Mouse (Mus musculus): Measurements from ENCODE around the gene Ift27. TPM values are rescaled to one million over a fixed set of nuclear protein-coding genes. Genes with fewer than 3 reads are reported as not detected.

The Ift27 gene
- polyA plus RNA-seq, 1 experiment: 56.7 TPM

GRCm38 (mm10) chr15:78188546-78188945, 14.6 kb upstream of the Ift27 start:
- DNase-seq (ENCODE audit: low read depth): no peak

DNA sequence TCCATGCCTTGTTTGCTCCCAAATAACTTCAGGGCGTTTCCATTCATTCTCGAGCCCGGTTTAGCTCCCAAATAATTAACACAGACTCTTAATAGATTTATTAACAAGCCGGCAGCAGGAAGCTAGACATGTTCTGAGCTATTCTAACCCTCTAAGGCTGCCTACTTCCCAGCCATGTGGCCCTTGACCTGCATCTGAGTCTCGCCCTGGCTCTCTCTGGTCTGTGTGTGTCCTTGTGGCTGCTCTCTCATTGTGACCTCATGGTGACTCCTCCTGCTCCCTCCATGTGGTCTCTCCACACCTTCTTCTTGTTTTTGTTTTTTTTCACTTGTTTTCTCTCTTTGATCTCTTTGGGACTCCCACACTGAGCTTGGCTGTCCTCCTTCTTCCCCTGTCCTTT, 13.0 kb upstream of the Ift27 start:
- no peak for DNase-seq (ENCODE audit: low read depth)

More at GRCm38 (mm10) chr15:78188546-78188945, 14.6 kb upstream of the Ift27 start:
- TF ChIP-seq CTCF (IDR thresholded peaks at IDR 0.05; ENCODE audit: borderline replicate concordance, extremely low read depth, insufficient read depth, insufficient read length) (no peak), POLR2A (IDR thresholded peaks at IDR 0.05; ENCODE audit: borderline replicate concordance, extremely low read depth, insufficient read depth, insufficient read length, poor library complexity, severe bottlenecking) (no peak)

DNA sequence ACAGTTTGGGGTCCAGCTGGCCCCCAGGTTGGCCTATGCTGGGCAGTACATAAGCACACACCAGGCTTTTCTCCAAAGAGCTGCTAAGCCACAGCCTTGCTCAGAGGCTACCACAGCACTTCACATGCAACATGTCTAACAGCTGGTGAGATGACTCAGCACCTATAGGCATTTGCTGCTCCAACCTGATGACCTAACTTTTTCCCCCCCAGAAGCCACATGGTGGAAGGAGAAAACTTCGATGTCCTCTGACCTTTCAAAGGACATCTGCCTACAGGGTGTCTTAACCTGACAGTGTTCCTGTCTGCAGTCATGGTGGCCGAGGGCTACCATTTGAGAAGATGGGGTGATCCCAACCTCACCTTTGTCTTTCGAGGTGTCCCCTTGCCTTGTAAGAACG, 11.7 kb upstream of the Ift27 start:
- TF ChIP-seq POLR2A (IDR thresholded peaks at IDR 0.05; ENCODE audit: borderline replicate concordance, extremely low read depth, insufficient read depth, insufficient read length, poor library complexity, severe bottlenecking) (no peak), CTCF (IDR thresholded peaks at IDR 0.05; ENCODE audit: borderline replicate concordance, extremely low read depth, insufficient read depth, insufficient read length) (no peak)

More for the DNA sequence above, 13.0 kb upstream of the Ift27 start:
- TF ChIP-seq CTCF (IDR thresholded peaks at IDR 0.05; ENCODE audit: borderline replicate concordance, extremely low read depth, insufficient read depth, insufficient read length) (no peak), POLR2A (IDR thresholded peaks at IDR 0.05; ENCODE audit: borderline replicate concordance, extremely low read depth, insufficient read depth, insufficient read length, poor library complexity, severe bottlenecking) (no peak)

GRCm38 (mm10) chr15:78184855-78185254, 10.9 kb upstream of the Ift27 start:
- TF ChIP-seq CTCF (IDR thresholded peaks at IDR 0.05; ENCODE audit: borderline replicate concordance, extremely low read depth, insufficient read depth, insufficient read length): peak; percentile 68
- TF ChIP-seq POLR2A (IDR thresholded peaks at IDR 0.05; ENCODE audit: borderline replicate concordance, extremely low read depth, insufficient read depth, insufficient read length, poor library complexity, severe bottlenecking): no peak
- peak; percentile 87 for DNase-seq (ENCODE audit: low read depth)

More for the DNA sequence above, 11.7 kb upstream of the Ift27 start:
- no peak for DNase-seq (ENCODE audit: low read depth)

- TF ChIP-seq POLR2A (IDR thresholded peaks at IDR 0.05; ENCODE audit: borderline replicate concordance, extremely low read depth, insufficient read depth, insufficient read length, poor library complexity, severe bottlenecking) (no peak), CTCF (IDR thresholded peaks at IDR 0.05; ENCODE audit: borderline replicate concordance, extremely low read depth, insufficient read depth, insufficient read length) (no peak)
- peak; percentile 96 for DNase-seq (ENCODE audit: low read depth)
Measured at GRCm38 (mm10) chr15:78181701-78182405, 7.9 kb upstream of the Ift27 start.

DNA sequence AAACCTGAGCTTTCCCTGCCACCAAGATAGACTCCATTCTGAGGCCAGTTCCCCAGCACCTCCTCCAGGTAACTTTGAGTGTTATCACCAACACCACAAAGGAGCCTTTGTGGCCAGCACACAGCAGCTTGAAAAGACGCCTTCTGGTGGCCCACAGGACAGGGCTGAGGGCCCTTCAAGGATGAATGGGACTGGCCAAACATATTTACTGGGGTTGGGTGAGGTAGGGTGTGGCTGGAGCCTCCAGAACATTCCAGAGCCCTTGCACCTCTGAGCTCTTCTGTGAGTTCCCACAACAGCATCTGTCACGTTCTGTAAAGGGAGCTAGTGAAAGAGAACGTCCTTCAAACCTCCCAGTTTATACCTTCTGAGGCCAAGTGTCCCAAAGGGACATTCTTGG, 5.9 kb upstream of the Ift27 start:
- DNase-seq (ENCODE audit: low read depth): no peak
- no peak for TF ChIP-seq CTCF (IDR thresholded peaks at IDR 0.05; ENCODE audit: borderline replicate concordance, extremely low read depth, insufficient read depth, insufficient read length)
- TF ChIP-seq POLR2A (IDR thresholded peaks at IDR 0.05; ENCODE audit: borderline replicate concordance, extremely low read depth, insufficient read depth, insufficient read length, poor library complexity, severe bottlenecking): no peak

DNA sequence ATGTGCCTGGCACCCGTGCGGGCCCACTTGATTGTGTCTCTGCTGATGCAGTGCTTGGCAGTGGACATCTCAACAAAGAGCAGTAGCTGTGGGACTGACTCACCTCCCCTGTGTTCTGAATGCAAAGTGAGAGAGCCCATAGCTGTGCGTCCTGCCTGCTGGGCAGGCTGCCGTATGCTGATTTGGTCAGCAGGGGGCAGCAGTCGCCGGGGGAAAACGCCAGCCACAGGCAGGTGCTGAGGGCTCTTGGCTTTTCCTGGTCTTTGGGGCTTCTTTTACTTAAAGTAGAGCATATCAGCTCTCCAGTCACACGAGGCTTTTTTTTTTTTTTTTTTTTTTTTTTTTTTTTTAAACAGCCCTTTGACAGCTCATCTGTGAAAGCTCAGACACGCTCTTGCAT, 4.5 kb upstream of the Ift27 start:
- no peak for TF ChIP-seq POLR2A (IDR thresholded peaks at IDR 0.05; ENCODE audit: borderline replicate concordance, extremely low read depth, insufficient read depth, insufficient read length, poor library complexity, severe bottlenecking)
- peak; percentile 99 for TF ChIP-seq CTCF (IDR thresholded peaks at IDR 0.05; ENCODE audit: borderline replicate concordance, extremely low read depth, insufficient read depth, insufficient read length)
- DNase-seq (ENCODE audit: low read depth): peak; percentile 88

- no peak for DNase-seq (ENCODE audit: low read depth)
- no peak for TF ChIP-seq CTCF (IDR thresholded peaks at IDR 0.05; ENCODE audit: borderline replicate concordance, extremely low read depth, insufficient read depth, insufficient read length)
- TF ChIP-seq POLR2A (IDR thresholded peaks at IDR 0.05; ENCODE audit: borderline replicate concordance, extremely low read depth, insufficient read depth, insufficient read length, poor library complexity, severe bottlenecking): no peak
Measured at GRCm38 (mm10) chr15:78177257-78177656, 3.4 kb upstream of the Ift27 start.

DNA sequence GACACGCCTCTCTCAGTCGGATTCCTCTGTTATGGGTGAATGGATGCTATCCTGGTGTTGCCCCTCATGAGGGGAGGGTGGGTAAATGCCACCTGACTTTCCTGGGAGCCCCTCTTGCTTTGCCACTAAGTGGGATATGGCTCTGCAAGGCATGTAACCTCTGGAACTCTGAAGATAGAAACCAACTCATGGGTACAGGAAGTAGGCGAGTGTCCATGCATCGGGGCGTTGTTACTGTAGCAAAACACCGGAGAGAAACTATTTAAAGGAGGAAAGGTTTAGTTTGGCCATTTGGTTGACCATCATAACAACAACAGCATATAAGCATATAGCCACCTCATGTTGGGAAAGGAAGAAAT, 959 bp upstream of the Ift27 start:
- no peak for DNase-seq (ENCODE audit: low read depth)
- TF ChIP-seq CTCF (IDR thresholded peaks at IDR 0.05; ENCODE audit: borderline replicate concordance, extremely low read depth, insufficient read depth, insufficient read length) (no peak), POLR2A (IDR thresholded peaks at IDR 0.05; ENCODE audit: borderline replicate concordance, extremely low read depth, insufficient read depth, insufficient read length, poor library complexity, severe bottlenecking) (no peak)

- no peak for DNase-seq (ENCODE audit: low read depth)
- no peak for TF ChIP-seq POLR2A (IDR thresholded peaks at IDR 0.05; ENCODE audit: borderline replicate concordance, extremely low read depth, insufficient read depth, insufficient read length, poor library complexity, severe bottlenecking)
- no peak for TF ChIP-seq CTCF (IDR thresholded peaks at IDR 0.05; ENCODE audit: borderline replicate concordance, extremely low read depth, insufficient read depth, insufficient read length)
Measured at GRCm38 (mm10) chr15:78172899-78173817, 749 bp downstream of the Ift27 start.

- no peak for DNase-seq (ENCODE audit: low read depth)
- TF ChIP-seq POLR2A (IDR thresholded peaks at IDR 0.05; ENCODE audit: borderline replicate concordance, extremely low read depth, insufficient read depth, insufficient read length, poor library complexity, severe bottlenecking) (no peak), CTCF (IDR thresholded peaks at IDR 0.05; ENCODE audit: borderline replicate concordance, extremely low read depth, insufficient read depth, insufficient read length) (no peak)
Measured at GRCm38 (mm10) chr15:78172256-78172898, 1.5 kb downstream of the Ift27 start.
